Mouse (Mus musculus) testis, adult 2 months (tissue): ENCODE results near the gene Tma7.

Source experiments
- CTCF ChIP-seq: fragments of 200-500 bp; IDR thresholded peaks from 2 replicates; pipeline ENCODE4 v1.5.1; 2012; ENCODE audit warnings: low read depth, mild to moderate bottlenecking, inconsistent platforms, low read length, moderate library complexity; ENCODE audit not compliant: control insufficient read depth, insufficient read depth, insufficient replicate concordance
- POLR2A ChIP-seq: fragments of 200-500 bp; IDR thresholded peaks from 2 replicates; pipeline ENCODE4 v1.6.1; 2012; ENCODE audit warnings: low read depth, mild to moderate bottlenecking, inconsistent platforms, low read length, moderate library complexity; ENCODE audit not compliant: control insufficient read depth

DNA sequence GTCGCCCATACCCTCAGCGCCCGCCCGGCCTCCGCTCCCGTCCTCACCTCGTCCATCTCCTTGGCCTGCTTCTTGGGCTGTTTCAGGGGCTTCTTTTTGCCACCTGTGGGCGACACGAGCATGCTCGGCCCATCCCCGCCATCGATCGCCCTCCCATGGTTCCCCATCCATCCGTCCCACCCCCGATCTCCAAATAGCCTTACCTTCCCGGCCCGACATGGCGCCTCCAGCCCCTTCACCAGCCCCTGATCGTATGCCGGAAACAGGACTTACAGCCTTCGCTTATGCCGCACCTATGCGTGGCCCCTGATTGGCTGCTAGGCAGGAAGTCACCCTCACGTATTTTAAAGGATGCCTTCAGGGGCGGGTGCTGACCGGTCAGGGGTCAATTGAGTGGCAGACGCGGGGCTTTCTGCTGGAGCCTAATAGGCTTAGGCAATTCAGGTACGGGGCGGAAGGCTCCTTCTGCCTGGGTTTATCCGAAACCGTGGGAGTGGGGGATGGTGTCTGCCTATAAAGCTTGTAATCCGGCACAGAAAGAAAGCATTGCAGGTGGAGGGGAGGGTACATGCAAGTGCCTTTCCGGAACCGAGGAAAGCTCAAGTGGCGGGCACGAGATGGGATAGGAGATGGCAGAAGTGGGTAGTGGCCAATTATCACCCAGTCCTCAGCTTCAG is at the start of gene Tma7, which contains the start of gene Ccdc51:
- TF ChIP-seq POLR2A (peak; percentile 82), CTCF (no peak)
